Mouse (Mus musculus): ENCODE results near the gene Ctnnbl1. TPM values are rescaled to one million over a fixed set of nuclear protein-coding genes. Genes with fewer than 3 reads are reported as not detected.

Ctnnbl1 gene
- polyA plus RNA-seq, 1 experiment from 2014 or later: 98.3 TPM

GRCm38 (mm10) chr2:157926502-157926901 lies 189.3 kb downstream of the Ctnnbl1 start:
- H3K9me3 ChIP-seq (ENCODE audit: control insufficient read depth, low read length): no peaks in the 10 kb centered on the region
- DNase-seq (ENCODE audit: low spot score) (no peak), ATAC-seq (replicated peaks; ENCODE audit: low FRiP score) (no peak)
- H3K4me1 ChIP-seq (replicated peaks; ENCODE audit: control insufficient read depth, insufficient read depth, low read length): peaks cover 6% of the 10 kb centered on the region; the same call in 1 of the 2 replicates
- H3K27me3 ChIP-seq (ENCODE audit: control insufficient read depth, insufficient read depth, low read length): no peaks in the 10 kb centered on the region
- no peaks in the 10 kb centered on the region for H3K36me3 ChIP-seq (ENCODE audit: control insufficient read depth, insufficient read depth, low read length)
- no peak overlapping the region for H3K9ac ChIP-seq (ENCODE audit: low read length)
- no peak overlapping the region for H3K27ac ChIP-seq (ENCODE audit: low read depth, low read length)
- H3K4me2 ChIP-seq (ENCODE audit: low read depth, low read length, severe bottlenecking): no peak overlapping the region
- H3K4me3 ChIP-seq (ENCODE audit: low read depth, low read length): no peak overlapping the region
- WGBS: 67% methylated on average over 7 of the region's 7 CpGs

GRCm38 (mm10) chr2:157926927-157927326 lies 189.7 kb downstream of the Ctnnbl1 start:
- no peak overlapping the region for H3K27ac ChIP-seq (ENCODE audit: low read depth, low read length)
- no peak for ATAC-seq (replicated peaks; ENCODE audit: low FRiP score)
- peaks cover 6% of the 10 kb centered on the region; the same call in 1 of the 2 replicates for H3K4me1 ChIP-seq (replicated peaks; ENCODE audit: control insufficient read depth, insufficient read depth, low read length)
- no peaks in the 10 kb centered on the region for H3K27me3 ChIP-seq (ENCODE audit: control insufficient read depth, insufficient read depth, low read length)
- no peak overlapping the region for H3K4me2 ChIP-seq (ENCODE audit: low read depth, low read length, severe bottlenecking)
- WGBS: 76% methylated on average over 3 of the region's 3 CpGs
- DNase-seq (ENCODE audit: low spot score): no peak
- H3K4me3 ChIP-seq (ENCODE audit: low read depth, low read length): no peak overlapping the region
- no peak overlapping the region for H3K9ac ChIP-seq (ENCODE audit: low read length)
- no peaks in the 10 kb centered on the region for H3K36me3 ChIP-seq (ENCODE audit: control insufficient read depth, insufficient read depth, low read length)
- no peaks in the 10 kb centered on the region for H3K9me3 ChIP-seq (ENCODE audit: control insufficient read depth, low read length)

- H3K36me3 ChIP-seq (ENCODE audit: control insufficient read depth, insufficient read depth, low read length): no peaks in the 10 kb centered on the region
- ATAC-seq (replicated peaks; ENCODE audit: low FRiP score) (no peak), DNase-seq (ENCODE audit: low spot score) (no peak)
- H3K4me1 ChIP-seq (replicated peaks; ENCODE audit: control insufficient read depth, insufficient read depth, low read length): peaks cover 6% of the 10 kb centered on the region; the same call in 1 of the 2 replicates
- no peak overlapping the region for H3K27ac ChIP-seq (ENCODE audit: low read depth, low read length)
- no peaks in the 10 kb centered on the region for H3K27me3 ChIP-seq (ENCODE audit: control insufficient read depth, insufficient read depth, low read length)
- H3K9me3 ChIP-seq (ENCODE audit: control insufficient read depth, low read length): no peaks in the 10 kb centered on the region
- H3K4me3 ChIP-seq (ENCODE audit: low read depth, low read length): no peak overlapping the region
- H3K4me2 ChIP-seq (ENCODE audit: low read depth, low read length, severe bottlenecking): no peak overlapping the region
- no peak overlapping the region for H3K9ac ChIP-seq (ENCODE audit: low read length)
- 49% methylated on average over 20 of the region's 20 CpGs for WGBS
Observed at GRCm38 (mm10) chr2:157927397-157927796, 190.2 kb downstream of the Ctnnbl1 start.

GRCm38 (mm10) chr2:157927815-157928214 lies 190.6 kb downstream of the Ctnnbl1 start:
- DNase-seq (ENCODE audit: low spot score): no peak
- Histone ChIP-seq H3K9ac (ENCODE audit: low read length) (no peak overlapping the region), H3K9me3 (ENCODE audit: control insufficient read depth, low read length) (no peaks in the 10 kb centered on the region), H3K36me3 (ENCODE audit: control insufficient read depth, insufficient read depth, low read length) (no peaks in the 10 kb centered on the region), H3K27me3 (ENCODE audit: control insufficient read depth, insufficient read depth, low read length) (no peaks in the 10 kb centered on the region), H3K4me3 (ENCODE audit: low read depth, low read length) (no peak overlapping the region), H3K4me2 (ENCODE audit: low read depth, low read length, severe bottlenecking) (no peak overlapping the region), H3K4me1 (replicated peaks; ENCODE audit: control insufficient read depth, insufficient read depth, low read length) (peaks cover 6% of the 10 kb centered on the region; the same call in 1 of the 2 replicates), H3K27ac (ENCODE audit: low read depth, low read length) (no peak overlapping the region)
- 29% methylated on average over 2 of the region's 2 CpGs for WGBS
- ATAC-seq (replicated peaks; ENCODE audit: low FRiP score): no peak

DNA sequence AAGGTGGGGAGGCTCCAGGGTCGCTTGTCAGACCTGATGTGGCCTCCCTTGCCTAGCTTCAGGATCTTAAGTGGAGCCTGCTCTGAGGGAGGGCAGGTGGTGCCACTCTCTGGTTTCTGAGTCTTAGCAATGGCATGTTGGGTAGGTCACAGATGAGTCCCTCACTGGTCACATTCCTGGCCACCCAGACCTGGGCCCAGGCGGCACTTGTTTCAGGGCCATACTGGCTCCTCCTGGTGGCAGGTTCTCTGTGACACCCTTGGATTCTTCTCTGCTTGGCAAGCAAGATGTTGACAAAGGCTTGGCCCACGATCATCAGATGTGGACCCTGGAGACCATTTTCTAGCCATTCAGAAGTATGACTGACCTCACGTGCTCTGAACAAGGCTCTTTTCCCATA lies 195.5 kb downstream of the Ctnnbl1 start:
- DNase-seq (ENCODE audit: low spot score) (no peak), ATAC-seq (replicated peaks; ENCODE audit: low FRiP score) (no peak)
- no peak overlapping the region for H3K4me3 ChIP-seq (ENCODE audit: low read depth, low read length)
- H3K27me3 ChIP-seq (ENCODE audit: control insufficient read depth, insufficient read depth, low read length): no peaks in the 10 kb centered on the region
- no peaks in the 10 kb centered on the region for H3K36me3 ChIP-seq (ENCODE audit: control insufficient read depth, insufficient read depth, low read length)
- H3K4me2 ChIP-seq (ENCODE audit: low read depth, low read length, severe bottlenecking): no peak overlapping the region
- H3K4me1 ChIP-seq (replicated peaks; ENCODE audit: control insufficient read depth, insufficient read depth, low read length): no peaks in the 10 kb centered on the region; the same call in 1 of the 2 replicates
- H3K9me3 ChIP-seq (ENCODE audit: control insufficient read depth, low read length): no peaks in the 10 kb centered on the region
- H3K27ac ChIP-seq (ENCODE audit: low read depth, low read length): no peak overlapping the region
- WGBS: 81% methylated on average over 4 of the region's 4 CpGs
- no peak overlapping the region for H3K9ac ChIP-seq (ENCODE audit: low read length)

DNA sequence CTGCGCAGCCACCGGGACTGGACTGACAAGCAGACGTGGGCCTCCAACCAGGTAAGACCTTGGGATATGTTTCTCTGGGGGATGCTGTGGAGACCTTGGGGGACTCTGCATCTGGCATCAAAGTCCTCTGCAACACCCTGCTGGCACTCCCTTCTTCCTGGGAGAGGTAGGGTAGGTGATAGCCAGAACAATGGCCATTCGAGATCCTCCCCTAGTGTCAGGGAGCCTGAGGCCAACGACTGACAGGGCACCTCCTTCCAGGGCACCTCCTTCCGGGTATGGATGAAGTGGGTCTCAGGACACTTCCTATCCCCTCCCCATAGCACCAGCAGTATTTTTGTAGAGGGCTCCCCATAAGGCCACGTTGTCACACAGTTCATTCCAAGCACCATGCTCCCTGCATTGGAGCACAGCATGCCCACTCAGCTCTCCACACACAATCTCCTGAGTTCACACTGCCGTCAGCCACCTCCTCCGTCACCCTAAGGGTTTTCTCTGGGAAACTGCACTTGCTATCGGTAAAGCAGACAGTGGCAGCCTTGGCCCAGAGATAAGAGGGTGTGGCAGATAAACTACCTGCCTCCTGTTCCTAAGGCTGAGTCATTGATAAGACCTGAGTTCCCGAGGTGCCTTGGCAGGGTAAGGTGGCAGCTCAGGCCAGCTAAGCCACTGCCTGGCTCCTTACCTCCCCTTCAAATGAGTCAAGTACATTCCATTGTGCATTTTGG lies 198.4 kb downstream of the Ctnnbl1 start:
- 79% methylated on average over 11 of the region's 11 CpGs for WGBS
- Histone ChIP-seq H3K9me3 (ENCODE audit: control insufficient read depth, low read length) (no peaks in the 10 kb centered on the region), H3K9ac (ENCODE audit: low read length) (no peak overlapping the region), H3K4me1 (replicated peaks; ENCODE audit: control insufficient read depth, insufficient read depth, low read length) (no peaks in the 10 kb centered on the region; the same call in 1 of the 2 replicates), H3K36me3 (ENCODE audit: control insufficient read depth, insufficient read depth, low read length) (no peaks in the 10 kb centered on the region), H3K27me3 (ENCODE audit: control insufficient read depth, insufficient read depth, low read length) (peaks cover 7% of the 10 kb centered on the region), H3K4me2 (ENCODE audit: low read depth, low read length, severe bottlenecking) (no peak overlapping the region), H3K27ac (ENCODE audit: low read depth, low read length) (no peak overlapping the region), H3K4me3 (ENCODE audit: low read depth, low read length) (no peak overlapping the region)
- DNase-seq (ENCODE audit: low spot score) (no peak), ATAC-seq (replicated peaks; ENCODE audit: low FRiP score) (no peak)

DNA sequence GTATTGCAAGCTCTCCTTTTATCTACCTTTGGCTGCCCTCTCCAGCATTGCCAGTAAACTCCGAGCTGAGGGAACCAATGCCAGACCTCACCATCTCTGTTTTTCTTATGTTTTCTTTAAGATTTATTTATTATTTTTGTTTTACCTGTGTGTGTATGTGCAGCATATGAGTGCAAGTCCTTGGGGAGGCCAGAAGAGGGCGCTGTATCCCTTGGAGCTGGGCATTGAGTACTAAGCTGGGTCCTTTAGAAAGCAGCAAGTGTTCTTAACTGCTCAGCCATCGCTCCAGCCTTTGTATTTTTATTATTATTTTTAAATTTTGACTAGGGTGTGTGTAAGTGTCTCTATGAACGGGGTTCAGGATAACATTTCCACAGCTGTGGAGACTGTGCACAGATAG lies 199.5 kb downstream of the Ctnnbl1 start:
- 82% methylated on average over 4 of the region's 4 CpGs for WGBS
- no peak for ATAC-seq (replicated peaks; ENCODE audit: low FRiP score)
- no peak overlapping the region for H3K27ac ChIP-seq (ENCODE audit: low read depth, low read length)

GRCm38 (mm10) chr2:157940586-157941185 lies 203.5 kb downstream of the Ctnnbl1 start:
- DNase-seq (ENCODE audit: low spot score) (no peak), ATAC-seq (replicated peaks; ENCODE audit: low FRiP score) (no peak)
- H3K27ac ChIP-seq (ENCODE audit: low read depth, low read length): no peak overlapping the region
- H3K36me3 ChIP-seq (ENCODE audit: control insufficient read depth, insufficient read depth, low read length): no peaks in the 10 kb centered on the region
- peaks cover 22% of the 10 kb centered on the region for H3K27me3 ChIP-seq (ENCODE audit: control insufficient read depth, insufficient read depth, low read length)
- H3K4me3 ChIP-seq (ENCODE audit: low read depth, low read length): no peak overlapping the region
- H3K4me1 ChIP-seq (replicated peaks; ENCODE audit: control insufficient read depth, insufficient read depth, low read length): peaks cover 6% of the 10 kb centered on the region; the same call in 1 of the 2 replicates
- no peak overlapping the region; the same call in 1 of the 2 replicates for H3K9ac ChIP-seq (ENCODE audit: low read length)
- peak overlapping the region; percentile 36 for H3K4me2 ChIP-seq (ENCODE audit: low read depth, low read length, severe bottlenecking)
- 5% methylated on average over 18 of the region's 18 CpGs for WGBS
- no peaks in the 10 kb centered on the region for H3K9me3 ChIP-seq (ENCODE audit: control insufficient read depth, low read length)

More for the DNA sequence above, 199.5 kb downstream of the Ctnnbl1 start:
- no peak for DNase-seq (ENCODE audit: low spot score)
- Histone ChIP-seq H3K4me3 (ENCODE audit: low read depth, low read length) (no peak overlapping the region), H3K27me3 (ENCODE audit: control insufficient read depth, insufficient read depth, low read length) (peaks cover 14% of the 10 kb centered on the region), H3K9ac (ENCODE audit: low read length) (no peak overlapping the region), H3K36me3 (ENCODE audit: control insufficient read depth, insufficient read depth, low read length) (no peaks in the 10 kb centered on the region), H3K9me3 (ENCODE audit: control insufficient read depth, low read length) (no peaks in the 10 kb centered on the region), H3K4me2 (ENCODE audit: low read depth, low read length, severe bottlenecking) (no peak overlapping the region), H3K4me1 (replicated peaks; ENCODE audit: control insufficient read depth, insufficient read depth, low read length) (peaks cover 2% of the 10 kb centered on the region; the same call in 1 of the 2 replicates)

All from forebrain, embryonic 11.5 days (tissue).